Mouse (Mus musculus) CH12.LX (cell line): ENCODE data around the gene Jph2.

Experiments used
- CTCF ChIP-seq, 2 experiments: IDR thresholded peaks in 1 of 2; conservative IDR thresholded peaks in 1 of 2; 2 replicates each; pipeline ENCODE4 v1.5.1; 2011 to 2012; ENCODE audit warnings: low read depth in 2 of 2, low read length in 2 of 2, improper control_type of control experiment in 1 of 2, inconsistent platforms in 1 of 2, mild to moderate bottlenecking in 1 of 2, moderate library complexity in 1 of 2
- GABPA ChIP-seq: IDR thresholded peaks from 2 replicates; pipeline ENCODE4 v1.6.1; 2012; ENCODE audit warnings: low read depth, low read length, improper control_type of control experiment, inconsistent platforms; ENCODE audit not compliant: insufficient replicate concordance
- KAT2A ChIP-seq: IDR thresholded peaks from 2 replicates; pipeline ENCODE4 v1.6.1; 2012; ENCODE audit warnings: low read length, improper control_type of control experiment, inconsistent platforms; ENCODE audit not compliant: insufficient replicate concordance
- MXI1 ChIP-seq: IDR thresholded peaks from 2 replicates; pipeline ENCODE4 v1.6.1; 2011; ENCODE audit warnings: mild to moderate bottlenecking, low read depth, low read length, improper control_type of control experiment
- POLR2A ChIP-seq: IDR thresholded peaks from 2 replicates; pipeline ENCODE4 v1.6.1; 2011; ENCODE audit warnings: low read depth, mild to moderate bottlenecking, improper control_type of control experiment, low read length
- RAD21 ChIP-seq: IDR thresholded peaks from 2 replicates; pipeline ENCODE4 v1.6.1; 2011; ENCODE audit warnings: low read depth, mild to moderate bottlenecking, low read length, improper control_type of control experiment, moderate library complexity
- UBTF ChIP-seq: IDR thresholded peaks from 2 replicates; pipeline ENCODE4 v1.6.1; 2012; ENCODE audit warnings: low read depth, mild to moderate bottlenecking, inconsistent platforms, low read length, improper control_type of control experiment, moderate library complexity

- TF ChIP-seq CTCF (conservative IDR thresholded peaks at IDR 0.05 in 1 of 2, IDR thresholded peaks at IDR 0.05 in 1 of 2; ENCODE audit: low read depth in 2 of 2, low read length in 2 of 2) (no peak), POLR2A (no peak), MXI1 (no peak), GABPA (no peak), UBTF (no peak), KAT2A (no peak), RAD21 (no peak)
Observed at GRCm38 (mm10) chr2:163348677-163349076, 49.1 kb downstream of the Jph2 start.
